Mouse (Mus musculus): Measurements from ENCODE around the gene Unc93b1. TPM values are rescaled to one million over a fixed set of nuclear protein-coding genes. Genes with fewer than 3 reads are reported as not detected.
A peak's percentile ranks its signal among the peaks of the same experiment; 100 is the strongest.

Unc93b1 gene
- polyA plus RNA-seq, 1 experiment from 2014 or later = 8.1 TPM

- Histone ChIP-seq H3K4me3 (replicated peaks) (no peak overlapping the region), H3K4me2 (replicated peaks) (no peak overlapping the region), H3K4me1 (replicated peaks) (no peaks in the 10 kb centered on the region), H3K9me3 (peaks cover 3% of the 10 kb centered on the region; the same call in 1 of the 2 replicates), H3K27me3 (no peaks in the 10 kb centered on the region), H3K36me3 (no peaks in the 10 kb centered on the region), H3K27ac (no peak overlapping the region), H3K9ac (replicated peaks) (no peak overlapping the region)
- no peak for ATAC-seq
- 83% methylated on average over 3 of the region's 3 CpGs for WGBS
Observed at GRCm38 (mm10) chr19:3991966-3992365, 57.0 kb downstream of the Unc93b1 start.

GRCm38 (mm10) chr19:3992416-3992815 lies 57.4 kb downstream of the Unc93b1 start, which contains the start of gene Tbx10:
Tbx10 (plus strand) TSS chr19:3992752.
- Histone ChIP-seq H3K9me3 (peaks cover 3% of the 10 kb centered on the region; the same call in 1 of the 2 replicates), H3K4me3 (replicated peaks) (no peak within 1 kb of the TSS), H3K9ac (replicated peaks) (no peak within 1 kb of the TSS), H3K4me1 (replicated peaks) (no peaks in the 10 kb centered on the region), H3K27me3 (no peaks in the 10 kb centered on the region), H3K27ac (no peak within 1 kb of the TSS), H3K36me3 (no peaks in the 10 kb centered on the region), H3K4me2 (replicated peaks) (no peak within 1 kb of the TSS)
- ATAC-seq = no peak
- 57% methylated on average over 5 of the region's 5 CpGs for WGBS

- H3K27ac ChIP-seq = no peak overlapping the region
- no peak overlapping the region for H3K9ac ChIP-seq (replicated peaks)
- H3K4me1 ChIP-seq (replicated peaks) = peaks cover 6% of the 10 kb centered on the region
- H3K27me3 ChIP-seq = no peaks in the 10 kb centered on the region; the same call in none of the 2 replicates
- no peak overlapping the region for H3K4me2 ChIP-seq (replicated peaks)
- H3K36me3 ChIP-seq = no peaks in the 10 kb centered on the region
- WGBS = 77% methylated on average over 6 of the region's 6 CpGs
- no peak for ATAC-seq
- H3K4me3 ChIP-seq (replicated peaks) = no peak overlapping the region
- no peaks in the 10 kb centered on the region for H3K9me3 ChIP-seq
Observed at GRCm38 (mm10) chr19:3994932-3995331, 59.9 kb downstream of the Unc93b1 start.

- H3K9me3 ChIP-seq = no peaks in the 10 kb centered on the region
- no peak overlapping the region for H3K9ac ChIP-seq (replicated peaks)
- H3K4me2 ChIP-seq (replicated peaks) = no peak overlapping the region
- 91% methylated on average over 3 of the region's 3 CpGs for WGBS
- peaks cover 6% of the 10 kb centered on the region for H3K4me1 ChIP-seq (replicated peaks)
- H3K27ac ChIP-seq = no peak overlapping the region
- no peaks in the 10 kb centered on the region for H3K36me3 ChIP-seq
- no peak overlapping the region for H3K4me3 ChIP-seq (replicated peaks)
- no peaks in the 10 kb centered on the region; the same call in none of the 2 replicates for H3K27me3 ChIP-seq
- ATAC-seq = no peak
Observed at GRCm38 (mm10) chr19:3995505-3995904, 60.5 kb downstream of the Unc93b1 start.

- Histone ChIP-seq H3K36me3 (no peaks in the 10 kb centered on the region), H3K27ac (no peak overlapping the region), H3K9me3 (no peaks in the 10 kb centered on the region), H3K27me3 (no peaks in the 10 kb centered on the region; the same call in none of the 2 replicates), H3K4me3 (replicated peaks) (no peak overlapping the region), H3K9ac (replicated peaks) (peak overlapping the region; percentile 29; the same call in 1 of the 2 replicates), H3K4me2 (replicated peaks) (no peak overlapping the region), H3K4me1 (replicated peaks) (peaks cover 10% of the 10 kb centered on the region)
- ATAC-seq = no peak
- 76% methylated on average over 7 of the region's 7 CpGs for WGBS
Observed at GRCm38 (mm10) chr19:3996106-3996505, 61.1 kb downstream of the Unc93b1 start.

- Histone ChIP-seq H3K27ac (no peak overlapping the region), H3K4me2 (replicated peaks) (no peak overlapping the region), H3K4me1 (replicated peaks) (peaks cover 17% of the 10 kb centered on the region), H3K36me3 (no peaks in the 10 kb centered on the region), H3K4me3 (replicated peaks) (no peak overlapping the region), H3K27me3 (no peaks in the 10 kb centered on the region; the same call in none of the 2 replicates), H3K9me3 (no peaks in the 10 kb centered on the region), H3K9ac (replicated peaks) (no peak overlapping the region)
- 83% methylated on average over 8 of the region's 8 CpGs for WGBS
- no peak for ATAC-seq
Observed at GRCm38 (mm10) chr19:3996747-3997146, 61.8 kb downstream of the Unc93b1 start.

GRCm38 (mm10) chr19:3997231-3997630 lies 62.2 kb downstream of the Unc93b1 start:
- Histone ChIP-seq H3K9me3 (no peaks in the 10 kb centered on the region), H3K4me2 (replicated peaks) (no peak overlapping the region), H3K9ac (replicated peaks) (no peak overlapping the region), H3K4me3 (replicated peaks) (no peak overlapping the region), H3K4me1 (replicated peaks) (peaks cover 19% of the 10 kb centered on the region), H3K27me3 (peaks cover 3% of the 10 kb centered on the region), H3K36me3 (no peaks in the 10 kb centered on the region), H3K27ac (no peak overlapping the region)
- 61% methylated on average over 8 of the region's 8 CpGs for WGBS
- ATAC-seq = no peak

GRCm38 (mm10) chr19:3998335-3998734 lies 63.3 kb downstream of the Unc93b1 start:
- WGBS = 78% methylated on average over 8 of the region's 8 CpGs
- H3K36me3 ChIP-seq = no peaks in the 10 kb centered on the region
- no peak overlapping the region for H3K27ac ChIP-seq
- H3K27me3 ChIP-seq = peaks cover 3% of the 10 kb centered on the region
- H3K4me2 ChIP-seq (replicated peaks) = no peak overlapping the region
- no peaks in the 10 kb centered on the region for H3K9me3 ChIP-seq
- no peak for ATAC-seq
- no peak overlapping the region for H3K4me3 ChIP-seq (replicated peaks)
- H3K4me1 ChIP-seq (replicated peaks) = peaks cover 19% of the 10 kb centered on the region
- H3K9ac ChIP-seq (replicated peaks) = no peak overlapping the region

Other genes with a start within 250 kb of the Unc93b1 start
- 1.5 and 1.7 TPM in 2 replicates for gene Lrp5, start 248.6 kb upstream of the Unc93b1 start, polyA plus RNA-seq (2015; fragmentation: Nextera tagmentation; extraction: Ambion mirVana)
- gene 1810055G02Rik, start 226.9 kb upstream of the Unc93b1 start, polyA plus RNA-seq (2015; fragmentation: Nextera tagmentation; extraction: Ambion mirVana) = 27.9 and 30.1 TPM in 2 replicates
- 56.7 and 61.6 TPM in 2 replicates for gene Kmt5b, start 167.8 kb upstream of the Unc93b1 start, polyA plus RNA-seq (2015; fragmentation: Nextera tagmentation; extraction: Ambion mirVana)
- 49.5 and 58.0 TPM in 2 replicates for gene Chka, start 83.4 kb upstream of the Unc93b1 start, polyA plus RNA-seq (2015; fragmentation: Nextera tagmentation; extraction: Ambion mirVana)
- 7.4 and 10.9 TPM in 2 replicates for gene Tcirg1, start 28.1 kb upstream of the Unc93b1 start, polyA plus RNA-seq (2015; fragmentation: Nextera tagmentation; extraction: Ambion mirVana)
- 232 TPM in 2 replicates for gene Ndufs8, start 22.4 kb upstream of the Unc93b1 start, polyA plus RNA-seq (2015; fragmentation: Nextera tagmentation; extraction: Ambion mirVana)
- 0.80 and 1.1 TPM in 2 replicates for gene Aldh3b1, start 5.4 kb upstream of the Unc93b1 start, polyA plus RNA-seq (2015; fragmentation: Nextera tagmentation; extraction: Ambion mirVana)
- gene Aldh3b3, start 23.5 kb downstream of the Unc93b1 start, polyA plus RNA-seq (2015; fragmentation: Nextera tagmentation; extraction: Ambion mirVana) = not detected in 2 replicates
- gene Aldh3b2, start 37.1 kb downstream of the Unc93b1 start, polyA plus RNA-seq (2015; fragmentation: Nextera tagmentation; extraction: Ambion mirVana) = 0.09 and 0.18 TPM in 2 replicates
- 1.2 and 1.5 TPM in 2 replicates for gene Acy3, start 51.4 kb downstream of the Unc93b1 start, polyA plus RNA-seq (2015; fragmentation: Nextera tagmentation; extraction: Ambion mirVana)
- gene Tbx10, start 57.6 kb downstream of the Unc93b1 start, polyA plus RNA-seq (2015; fragmentation: Nextera tagmentation; extraction: Ambion mirVana) = not detected in 2 replicates
- gene Nudt8, start 65.4 kb downstream of the Unc93b1 start, polyA plus RNA-seq (2015; fragmentation: Nextera tagmentation; extraction: Ambion mirVana) = 25.2 and 26.4 TPM in 2 replicates
- gene Gm49405, start 65.4 kb downstream of the Unc93b1 start, polyA plus RNA-seq (2015; fragmentation: Nextera tagmentation; extraction: Ambion mirVana) = 4.9 and 5.5 TPM in 2 replicates
- gene Doc2g, start 68.1 kb downstream of the Unc93b1 start, polyA plus RNA-seq (2015; fragmentation: Nextera tagmentation; extraction: Ambion mirVana) = 5.1 and 7.8 TPM in 2 replicates
- gene Ndufv1, start 77.6 kb downstream of the Unc93b1 start, polyA plus RNA-seq (2015; fragmentation: Nextera tagmentation; extraction: Ambion mirVana) = 203 and 210 TPM in 2 replicates
- 372 and 375 TPM in 2 replicates for gene Gstp1, start 102.8 kb downstream of the Unc93b1 start, polyA plus RNA-seq (2015; fragmentation: Nextera tagmentation; extraction: Ambion mirVana)
- gene Gstp2, start 110.8 kb downstream of the Unc93b1 start, polyA plus RNA-seq (2015; fragmentation: Nextera tagmentation; extraction: Ambion mirVana) = 1.3 and 3.9 TPM in 2 replicates
- not detected in 2 replicates for gene Gstp3, start 124.4 kb downstream of the Unc93b1 start, polyA plus RNA-seq (2015; fragmentation: Nextera tagmentation; extraction: Ambion mirVana)
- gene Cabp2, start 146.4 kb downstream of the Unc93b1 start, polyA plus RNA-seq (2015; fragmentation: Nextera tagmentation; extraction: Ambion mirVana) = not detected in 2 replicates
- gene Cdk2ap2, start 162.0 kb downstream of the Unc93b1 start, polyA plus RNA-seq (2015; fragmentation: Nextera tagmentation; extraction: Ambion mirVana) = 78.7 and 82.1 TPM in 2 replicates
- gene Pitpnm1, start 164.8 kb downstream of the Unc93b1 start, polyA plus RNA-seq (2015; fragmentation: Nextera tagmentation; extraction: Ambion mirVana) = 45.0 and 45.9 TPM in 2 replicates
- 79.8 and 80.9 TPM in 2 replicates for gene Aip, start 190.7 kb downstream of the Unc93b1 start, polyA plus RNA-seq (2015; fragmentation: Nextera tagmentation; extraction: Ambion mirVana)
- 0.05 and 0.08 TPM in 2 replicates for gene Gpr152, start 204.6 kb downstream of the Unc93b1 start, polyA plus RNA-seq (2015; fragmentation: Nextera tagmentation; extraction: Ambion mirVana)
- 0.19 and 0.34 TPM in 2 replicates for gene Cabp4, start 208.8 kb downstream of the Unc93b1 start, polyA plus RNA-seq (2015; fragmentation: Nextera tagmentation; extraction: Ambion mirVana)
- gene Coro1b, start 213.4 kb downstream of the Unc93b1 start, polyA plus RNA-seq (2015; fragmentation: Nextera tagmentation; extraction: Ambion mirVana) = 121 and 127 TPM in 2 replicates
- gene Ptprcap, start 218.4 kb downstream of the Unc93b1 start, polyA plus RNA-seq (2015; fragmentation: Nextera tagmentation; extraction: Ambion mirVana) = 0.24 and 0.50 TPM in 2 replicates
- gene Rps6kb2, start 228.2 kb downstream of the Unc93b1 start, polyA plus RNA-seq (2015; fragmentation: Nextera tagmentation; extraction: Ambion mirVana) = 60.5 and 62.9 TPM in 2 replicates
- 4.2 and 4.8 TPM in 2 replicates for gene Carns1, start 240.3 kb downstream of the Unc93b1 start, polyA plus RNA-seq (2015; fragmentation: Nextera tagmentation; extraction: Ambion mirVana)